Mouse (Mus musculus) midbrain, embryonic 14.5 days (tissue): ENCODE data around the gene Gpx1. TPM values are rescaled to one million over a fixed set of nuclear protein-coding genes. Genes with fewer than 3 reads are reported as not detected.

ENCODE experiments used
- ATAC-seq: fragments of 200-750 bp; cut with Nextera tagmentation; 2 replicates; pipeline ENCODE4 v1.8.0; 2017; ENCODE audit warnings: moderate number of reproducible peaks, moderate library complexity; ENCODE audit not compliant: low FRiP score, low TSS enrichment
- DNase-seq: peaks from one replicate; pipeline ENCODE4 v3.0.0-alpha.2; 2015
- H3K27ac ChIP-seq: fragments of 300-500 bp; sonication (generic); replicated peaks from 2 replicates; pipeline ENCODE4 v1.5.1; 2014; ENCODE audit warnings: mild to moderate bottlenecking, low read depth, low read length, moderate library complexity
- H3K27me3 ChIP-seq: fragments of 300-500 bp; sonication (generic); 2 replicates; pipeline ENCODE4 v1.6.1; 2014; ENCODE audit warnings: low read length, control low read depth, mixed read lengths; ENCODE audit not compliant: control insufficient read depth, insufficient read depth
- H3K36me3 ChIP-seq: fragments of 300-500 bp; sonication (generic); 2 replicates; pipeline ENCODE4 v1.6.1; 2014; ENCODE audit warnings: low read length, control low read depth; ENCODE audit not compliant: control insufficient read depth, insufficient read depth
- H3K4me1 ChIP-seq: fragments of 300-500 bp; sonication (generic); 2 replicates; pipeline ENCODE4 v1.6.1; 2014; ENCODE audit warnings: mild to moderate bottlenecking, antibody characterized with exemption, low read length, control low read depth; ENCODE audit not compliant: control insufficient read depth, insufficient read depth
- H3K4me2 ChIP-seq: fragments of 300-500 bp; sonication (generic); 2 replicates; pipeline ENCODE4 v1.6.1; 2014; ENCODE audit warnings: mild to moderate bottlenecking, low read length, moderate library complexity
- H3K4me3 ChIP-seq: fragments of 300-500 bp; sonication (generic); replicated peaks from 2 replicates; pipeline ENCODE4 v1.5.1; 2014; ENCODE audit warnings: low read depth, low read length
- H3K9ac ChIP-seq: fragments of 300-500 bp; sonication (generic); replicated peaks from 2 replicates; pipeline ENCODE4 v1.6.1; 2014; ENCODE audit warnings: mild to moderate bottlenecking, low read length, moderate library complexity
- H3K9me3 ChIP-seq: fragments of 300-500 bp; sonication (generic); 2 replicates; pipeline ENCODE4 v1.6.1; 2016; ENCODE audit warnings: low read length, control low read depth, mixed read lengths; ENCODE audit not compliant: control insufficient read depth
- WGBS: fragments of 180-500 bp; shearing (Covaris S2); extraction: QIAGEN DNeasy Blood & Tissue Kit; methylation state at CpG from one replicate; pipeline ENCODE4 v1.1.7; 2014; 5-methylcytosine and 5-hydroxymethylcytosine counted together
- polyA plus RNA-seq: library from polyadenylated mRNA; unstranded; fragments of >200 nt; fragmentation: Nextera tagmentation; extraction: Ambion mirVana; gene quantifications from 2 replicates; pipeline ENCODE4 v1.2.1, GENCODE M21; 2014

Gene Gpx1
- polyA plus RNA-seq, 1 experiment from 2014 or later, result 476 TPM

DNA sequence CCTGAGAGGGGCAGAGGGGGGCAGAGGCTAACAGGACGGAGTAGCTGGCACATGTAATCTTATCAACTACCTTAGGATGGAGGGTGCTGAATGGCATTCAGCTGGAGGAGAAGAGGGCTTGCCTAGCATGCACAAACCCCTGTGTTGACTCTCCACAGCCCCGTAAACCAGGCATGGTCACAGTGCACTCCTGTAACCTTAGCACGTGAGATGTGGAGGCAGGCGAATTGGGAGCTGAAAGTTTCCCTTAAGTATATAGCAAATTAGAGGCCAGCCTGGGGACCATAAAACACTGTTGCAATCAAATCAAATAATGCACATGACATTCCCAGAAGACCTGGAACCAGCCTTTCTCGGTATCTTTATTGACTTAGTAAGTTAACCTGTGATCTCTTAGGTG, 40.0 kb downstream of the Gpx1 start:
- H3K9me3 ChIP-seq, result no peaks in the 10 kb centered on the region
- no peaks in the 10 kb centered on the region for H3K4me1 ChIP-seq
- no peak overlapping the region for H3K4me3 ChIP-seq
- H3K36me3 ChIP-seq, result peaks cover 98% of the 10 kb centered on the region
- H3K27me3 ChIP-seq, result no peaks in the 10 kb centered on the region
- H3K4me2 ChIP-seq, result no peak overlapping the region
- no peak for ATAC-seq
- H3K9ac ChIP-seq, result no peak overlapping the region
- H3K27ac ChIP-seq, result no peak overlapping the region
- WGBS, result 96% methylated on average over 5 of the region's 5 CpGs
- DNase-seq, result no peak

DNA sequence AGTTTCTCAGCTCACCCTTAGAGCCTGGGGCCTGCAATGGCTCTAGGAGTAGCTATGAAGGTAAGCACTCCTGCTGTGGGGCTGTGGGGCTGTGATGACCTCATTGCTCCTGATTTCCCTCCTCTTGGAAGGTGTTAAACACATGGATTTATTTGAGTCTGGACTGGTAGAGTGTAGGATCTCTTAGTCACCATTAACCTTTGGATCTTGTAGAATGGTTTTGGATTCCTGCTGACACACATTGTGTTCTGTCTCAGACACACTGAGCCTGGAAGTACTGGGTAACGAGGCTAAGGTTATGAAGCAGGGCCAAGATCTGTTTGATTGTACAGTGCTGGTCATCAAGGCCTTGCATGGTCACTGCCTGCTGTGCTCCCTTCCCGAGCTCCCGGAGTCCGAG, 40.6 kb downstream of the Gpx1 start:
- Histone ChIP-seq H3K4me3 (no peak overlapping the region), H3K27ac (no peak overlapping the region), H3K36me3 (peaks cover 98% of the 10 kb centered on the region), H3K27me3 (no peaks in the 10 kb centered on the region), H3K4me1 (no peaks in the 10 kb centered on the region), H3K9me3 (no peaks in the 10 kb centered on the region), H3K4me2 (no peak overlapping the region), H3K9ac (no peak overlapping the region)
- 96% methylated on average over 4 of the region's 4 CpGs for WGBS
- ATAC-seq (no peak), DNase-seq (no peak)

DNA sequence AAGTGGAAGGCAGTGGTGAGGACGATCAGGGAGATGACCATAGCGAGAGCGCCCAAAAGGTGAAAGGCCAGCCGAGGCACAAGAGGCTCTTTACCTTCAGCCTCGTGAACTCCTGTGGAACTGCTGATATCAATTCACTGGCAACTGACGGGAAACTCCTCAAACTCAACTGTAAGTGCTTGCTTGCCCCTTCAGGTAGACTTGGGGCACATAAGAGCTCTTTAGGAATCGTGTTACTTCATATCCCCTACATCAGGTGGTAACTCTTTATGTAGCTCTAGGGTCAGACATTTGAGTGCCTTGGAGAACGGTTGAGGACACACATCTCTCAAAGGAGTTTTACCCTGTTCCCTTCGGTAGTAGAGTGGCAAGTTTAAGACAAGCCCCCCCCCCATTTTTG, 42.7 kb downstream of the Gpx1 start:
- Histone ChIP-seq H3K9me3 (no peaks in the 10 kb centered on the region), H3K9ac (no peak overlapping the region), H3K27ac (no peak overlapping the region), H3K36me3 (peaks cover 95% of the 10 kb centered on the region), H3K4me3 (no peak overlapping the region), H3K4me1 (no peaks in the 10 kb centered on the region), H3K27me3 (no peaks in the 10 kb centered on the region), H3K4me2 (no peak overlapping the region)
- DNase-seq, result no peak
- 95% methylated on average over 9 of the region's 9 CpGs for WGBS
- no peak for ATAC-seq

DNA sequence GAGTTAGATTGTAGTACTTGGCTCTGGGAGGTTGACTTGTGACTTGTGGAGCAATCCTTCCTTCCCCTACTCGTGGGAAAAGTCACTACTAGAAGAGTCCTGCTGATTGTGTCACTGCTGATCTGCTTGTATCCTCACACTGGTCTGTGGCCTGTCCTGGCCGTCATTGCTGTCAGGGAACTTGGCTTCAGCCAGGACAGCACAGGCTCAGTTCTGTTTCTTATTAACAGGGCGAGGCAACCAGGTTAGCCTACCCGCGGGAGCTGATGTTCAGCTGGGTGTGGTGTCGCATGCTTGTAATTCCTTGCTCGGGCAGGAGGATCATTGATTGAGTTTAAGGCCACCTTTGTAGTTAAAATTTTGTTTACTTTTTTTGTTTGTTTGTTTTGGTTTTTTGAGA, 46.3 kb downstream of the Gpx1 start:
- Histone ChIP-seq H3K27me3 (no peaks in the 10 kb centered on the region), H3K27ac (no peak overlapping the region), H3K4me2 (no peak overlapping the region), H3K36me3 (peaks cover 94% of the 10 kb centered on the region), H3K4me3 (no peak overlapping the region), H3K9ac (no peak overlapping the region), H3K4me1 (no peaks in the 10 kb centered on the region), H3K9me3 (no peaks in the 10 kb centered on the region)
- DNase-seq (no peak), ATAC-seq (no peak)
- 87% methylated on average over 7 of the region's 7 CpGs for WGBS

DNA sequence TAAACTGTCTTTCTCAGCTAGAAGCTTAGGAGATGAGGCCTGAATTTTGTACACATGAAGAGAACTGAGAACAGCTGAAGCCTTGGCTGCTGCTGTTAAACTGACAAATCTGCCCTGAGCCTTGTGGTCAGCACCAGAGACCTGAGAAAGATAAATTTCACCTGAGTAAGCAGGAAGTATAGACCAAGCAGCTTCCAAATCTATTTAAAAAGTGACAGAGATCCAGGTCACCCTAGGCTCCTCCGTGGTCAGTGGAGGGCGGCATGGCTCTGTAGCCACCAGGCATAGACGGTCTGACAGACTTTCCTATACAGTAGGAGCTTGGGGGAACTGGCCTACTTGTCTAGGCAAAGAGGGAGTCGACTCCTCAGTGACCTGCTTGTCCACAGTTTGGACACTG, 48.1 kb downstream of the Gpx1 start:
- Histone ChIP-seq H3K27me3 (no peaks in the 10 kb centered on the region), H3K4me1 (no peaks in the 10 kb centered on the region), H3K4me3 (no peak overlapping the region), H3K4me2 (no peak overlapping the region), H3K9ac (no peak overlapping the region), H3K9me3 (no peaks in the 10 kb centered on the region), H3K27ac (no peak overlapping the region), H3K36me3 (peaks cover 93% of the 10 kb centered on the region)
- 90% methylated on average over 4 of the region's 4 CpGs for WGBS
- DNase-seq (no peak), ATAC-seq (no peak)

DNA sequence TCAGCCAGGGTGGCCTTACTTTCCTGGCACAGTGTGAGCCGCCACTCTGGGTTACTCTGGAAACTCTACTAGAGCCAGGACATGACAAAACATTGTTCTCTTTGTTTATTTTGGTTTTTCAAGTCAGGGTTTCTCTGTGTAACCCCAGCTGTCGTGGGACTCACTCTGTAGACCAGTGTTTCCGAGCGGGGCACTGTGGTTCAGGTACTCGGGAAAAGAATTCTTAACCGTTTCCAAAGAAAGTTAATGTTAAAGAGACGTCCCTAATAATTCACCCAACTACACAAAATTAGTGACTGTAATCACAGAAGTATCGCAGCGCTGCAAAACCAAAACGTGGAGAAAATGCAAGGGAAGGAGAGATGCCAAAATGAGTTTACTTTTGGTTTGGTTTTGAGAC, 49.9 kb downstream of the Gpx1 start:
- no peaks in the 10 kb centered on the region for H3K4me1 ChIP-seq
- 91% methylated on average over 10 of the region's 10 CpGs for WGBS
- peaks cover 95% of the 10 kb centered on the region for H3K36me3 ChIP-seq
- H3K4me2 ChIP-seq, result no peak overlapping the region
- no peaks in the 10 kb centered on the region for H3K9me3 ChIP-seq
- H3K4me3 ChIP-seq, result no peak overlapping the region
- no peaks in the 10 kb centered on the region for H3K27me3 ChIP-seq
- no peak overlapping the region for H3K27ac ChIP-seq
- ATAC-seq (no peak), DNase-seq (no peak)
- H3K9ac ChIP-seq, result no peak overlapping the region

DNA sequence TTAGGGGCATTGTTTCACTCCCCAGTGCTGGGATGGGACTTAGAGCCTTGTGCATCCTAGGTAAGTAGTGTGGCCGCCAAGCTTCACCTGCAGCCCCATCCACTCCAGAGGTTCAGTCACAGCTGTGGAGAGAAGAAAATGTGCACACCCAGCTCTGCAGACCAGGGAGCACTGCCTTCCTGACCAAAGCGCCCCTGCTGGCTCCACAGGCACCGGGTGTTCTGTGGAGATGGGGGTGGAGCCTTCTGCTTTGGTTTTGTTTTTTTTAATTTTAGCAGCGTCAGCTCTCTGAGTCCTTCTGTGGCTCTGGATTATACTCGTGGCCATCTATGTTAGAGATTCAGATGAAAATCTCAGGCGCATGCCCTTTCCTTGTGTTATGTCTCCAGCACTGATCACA, 50.5 kb downstream of the Gpx1 start:
- ATAC-seq (no peak), DNase-seq (no peak)
- no peak overlapping the region for H3K4me2 ChIP-seq
- no peak overlapping the region for H3K4me3 ChIP-seq
- WGBS, result 85% methylated on average over 6 of the region's 6 CpGs
- no peaks in the 10 kb centered on the region for H3K27me3 ChIP-seq
- H3K36me3 ChIP-seq, result peaks cover 93% of the 10 kb centered on the region
- H3K9ac ChIP-seq, result no peak overlapping the region
- H3K4me1 ChIP-seq, result no peaks in the 10 kb centered on the region
- H3K27ac ChIP-seq, result no peak overlapping the region
- H3K9me3 ChIP-seq, result no peaks in the 10 kb centered on the region

Other genes starting within 250 kb of the Gpx1 start
- 38.0 and 43.8 TPM in 2 replicates for gene Apeh, start 244.3 kb upstream of the Gpx1 start, polyA plus RNA-seq
- gene Bsn, start 148.5 kb upstream of the Gpx1 start, polyA plus RNA-seq, result 14.2 and 14.7 TPM in 2 replicates
- gene Dag1, start 74.9 kb upstream of the Gpx1 start, polyA plus RNA-seq, result 49.3 and 64.2 TPM in 2 replicates
- 138 and 157 TPM in 2 replicates for gene Nicn1, start 48.5 kb upstream of the Gpx1 start, polyA plus RNA-seq
- gene Amt, start 42.0 kb upstream of the Gpx1 start, polyA plus RNA-seq, result 23.2 and 23.5 TPM in 2 replicates
- 217 and 224 TPM in 2 replicates for gene Rhoa, start 32.8 kb upstream of the Gpx1 start, polyA plus RNA-seq
- 52.3 and 56.3 TPM in 2 replicates for gene Tcta, start 32.7 kb upstream of the Gpx1 start, polyA plus RNA-seq
- gene Usp4, start 8.9 kb downstream of the Gpx1 start, polyA plus RNA-seq, result 113 and 144 TPM in 2 replicates
- gene 1700102P08Rik, start 53.9 kb downstream of the Gpx1 start, polyA plus RNA-seq, result 1.6 and 2.7 TPM in 2 replicates
- 0.98 and 1.4 TPM in 2 replicates for gene Ccdc36, start 89.6 kb downstream of the Gpx1 start, polyA plus RNA-seq
- not detected in 2 replicates for gene BC048562, start 97.6 kb downstream of the Gpx1 start, polyA plus RNA-seq
- 48.8 and 58.2 TPM in 2 replicates for gene Ccdc71, start 121.6 kb downstream of the Gpx1 start, polyA plus RNA-seq
- gene Klhdc8b, start 122.7 kb downstream of the Gpx1 start, polyA plus RNA-seq, result 59.3 and 61.2 TPM in 2 replicates
- 9.4 and 15.9 TPM in 2 replicates for gene Lamb2, start 140.8 kb downstream of the Gpx1 start, polyA plus RNA-seq
- gene Usp19, start 151.7 kb downstream of the Gpx1 start, polyA plus RNA-seq, result 64.3 and 72.5 TPM in 2 replicates
- gene Qars, start 168.8 kb downstream of the Gpx1 start, polyA plus RNA-seq, result 61.8 and 70.8 TPM in 2 replicates
- gene Qrich1, start 177.9 kb downstream of the Gpx1 start, polyA plus RNA-seq, result 119 and 146 TPM in 2 replicates
- 99.3 and 107 TPM in 2 replicates for gene Impdh2, start 221.4 kb downstream of the Gpx1 start, polyA plus RNA-seq
- 76.7 and 86.2 TPM in 2 replicates for gene Ndufaf3, start 228.5 kb downstream of the Gpx1 start, polyA plus RNA-seq
- 263 and 271 TPM in 2 replicates for gene Dalrd3, start 231.0 kb downstream of the Gpx1 start, polyA plus RNA-seq
- 273 and 274 TPM in 2 replicates for gene Wdr6, start 239.8 kb downstream of the Gpx1 start, polyA plus RNA-seq